Mouse (Mus musculus) lung, postnatal 0 days (tissue): ENCODE measurements around the gene Rab40b.

Experiments used
- CTCF ChIP-seq: IDR thresholded peaks from 2 replicates; pipeline ENCODE4 v1.5.1; 2016; ENCODE audit warnings: antibody characterized with exemption, mild to moderate bottlenecking
- EP300 ChIP-seq: IDR thresholded peaks from 2 replicates; pipeline ENCODE4 v1.6.1; 2016; ENCODE audit warnings: antibody characterized with exemption, mild to moderate bottlenecking, control low read depth

GRCm38 (mm10) chr11:121373305-121373704 lies 14.7 kb downstream of the Rab40b start:
- TF ChIP-seq EP300 (no peak), CTCF (no peak)
